Mouse (Mus musculus) liver, postnatal 0 days (tissue): ENCODE measurements at regions not wholly inside any gene's neighbourhood (a gene's known extent, or its start where the extent isn't known, plus 50 kb on each side); places are given as distances from the start of the nearest gene placed in this dataset.
A peak's percentile ranks its signal among the peaks of the same experiment; 100 is the strongest.

ENCODE experiments used
- ATAC-seq: fragments of 200-750 bp; cut with Nextera tagmentation; 2 replicates; pipeline ENCODE4 v1.8.0; 2017; ENCODE audit warnings: mild to moderate bottlenecking, moderate library complexity
- DNase-seq: peaks from one replicate; pipeline ENCODE4 v3.0.0-alpha.2; 2016
- H3K27ac ChIP-seq: fragments of 300-500 bp; sonication (generic); 2 replicates; pipeline ENCODE4 v1.5.1; 2014; ENCODE audit warnings: antibody characterized with exemption, moderate library complexity, mild to moderate bottlenecking, low read depth
- H3K27me3 ChIP-seq: fragments of 300-500 bp; sonication (generic); 2 replicates; pipeline ENCODE4 v1.6.1; 2014; ENCODE audit warnings: low read length, control low read depth, mixed read lengths; ENCODE audit not compliant: insufficient read depth
- H3K36me3 ChIP-seq: fragments of 300-500 bp; sonication (generic); replicated peaks from 2 replicates; pipeline ENCODE4 v1.6.1; 2014; ENCODE audit warnings: mild to moderate bottlenecking, control low read depth, low read length, moderate library complexity, mixed read lengths; ENCODE audit not compliant: insufficient read depth
- H3K4me1 ChIP-seq: fragments of 300-500 bp; sonication (generic); 2 replicates; pipeline ENCODE4 v1.6.1; 2014; ENCODE audit warnings: antibody characterized with exemption, mild to moderate bottlenecking, control low read depth; ENCODE audit not compliant: insufficient read depth
- H3K4me2 ChIP-seq: fragments of 300-500 bp; sonication (generic); 2 replicates; pipeline ENCODE4 v1.6.1; 2014; ENCODE audit warnings: low read depth, mild to moderate bottlenecking, low read length, moderate library complexity, mixed read lengths
- H3K4me3 ChIP-seq: fragments of 300-500 bp; sonication (generic); 2 replicates; pipeline ENCODE4 v1.5.1; 2014; ENCODE audit warnings: low read depth, low read length
- H3K9ac ChIP-seq: fragments of 300-500 bp; sonication (generic); replicated peaks from 2 replicates; pipeline ENCODE4 v1.6.1; 2014; ENCODE audit warnings: mild to moderate bottlenecking, moderate library complexity
- H3K9me3 ChIP-seq: fragments of 300-500 bp; sonication (generic); 2 replicates; pipeline ENCODE4 v1.6.1; 2016; ENCODE audit warnings: mild to moderate bottlenecking, control low read depth, low read length, mixed read lengths
- CTCF ChIP-seq: sonication (generic); IDR thresholded peaks from 2 replicates; pipeline ENCODE4 v1.5.1; 2016; ENCODE audit warnings: antibody characterized with exemption, low read depth
- EP300 ChIP-seq: IDR thresholded peaks from 2 replicates; pipeline ENCODE4 v1.6.1; 2016; ENCODE audit warnings: antibody characterized with exemption, low read depth, mild to moderate bottlenecking
- WGBS: fragments of 180-500 bp; shearing (Covaris S2); extraction: QIAGEN DNeasy Blood & Tissue Kit; methylation state at CpG from one replicate; pipeline ENCODE4 v1.1.7; 2014; ENCODE audit not compliant: insufficient replicate concordance; 5-methylcytosine and 5-hydroxymethylcytosine counted together

GRCm38 (mm10) chr4:89436764-89437163, 125.9 kb upstream of the Cdkn2b start:
- DNase-seq (no peak), ATAC-seq (no peak)
- TF ChIP-seq EP300 (no peak), CTCF (no peak)
- Histone ChIP-seq H3K4me3 (no peak overlapping the region), H3K9me3 (no peaks in the 10 kb centered on the region), H3K9ac (no peak overlapping the region), H3K4me1 (no peaks in the 10 kb centered on the region), H3K27ac (no peak overlapping the region), H3K4me2 (no peak overlapping the region), H3K36me3 (no peaks in the 10 kb centered on the region), H3K27me3 (no peaks in the 10 kb centered on the region)
- 74% methylated on average over 3 of the region's 3 CpGs for WGBS

GRCm38 (mm10) chr4:89434152-89434551, 123.3 kb upstream of the Cdkn2b start:
- Histone ChIP-seq H3K4me3 (no peak overlapping the region), H3K4me1 (no peaks in the 10 kb centered on the region), H3K27me3 (no peaks in the 10 kb centered on the region), H3K4me2 (no peak overlapping the region), H3K36me3 (no peaks in the 10 kb centered on the region), H3K9ac (no peak overlapping the region), H3K9me3 (no peaks in the 10 kb centered on the region), H3K27ac (no peak overlapping the region)
- 56% methylated on average over 3 of the region's 3 CpGs for WGBS
- ATAC-seq: no peak
- no peak for DNase-seq
- TF ChIP-seq EP300 (no peak), CTCF (no peak)

- ATAC-seq (no peak), DNase-seq (no peak)
- no peak overlapping the region for H3K27ac ChIP-seq
- H3K4me2 ChIP-seq: no peak overlapping the region
- 54% methylated on average over 5 of the region's 5 CpGs for WGBS
- H3K4me3 ChIP-seq: no peak overlapping the region
- no peak overlapping the region for H3K9ac ChIP-seq
- no peaks in the 10 kb centered on the region for H3K27me3 ChIP-seq
- no peaks in the 10 kb centered on the region for H3K36me3 ChIP-seq
- no peaks in the 10 kb centered on the region for H3K4me1 ChIP-seq
- TF ChIP-seq CTCF (no peak), EP300 (no peak)
- no peaks in the 10 kb centered on the region for H3K9me3 ChIP-seq
Measured at GRCm38 (mm10) chr4:89433528-89433927, 122.7 kb upstream of the Cdkn2b start.

- H3K27me3 ChIP-seq: no peaks in the 10 kb centered on the region
- H3K9ac ChIP-seq: no peak overlapping the region
- H3K4me3 ChIP-seq: no peak overlapping the region
- no peaks in the 10 kb centered on the region for H3K4me1 ChIP-seq
- TF ChIP-seq CTCF (no peak), EP300 (no peak)
- WGBS: 67% methylated on average over 6 of the region's 6 CpGs
- no peaks in the 10 kb centered on the region for H3K36me3 ChIP-seq
- no peak overlapping the region for H3K4me2 ChIP-seq
- H3K9me3 ChIP-seq: no peaks in the 10 kb centered on the region
- DNase-seq (no peak), ATAC-seq (no peak)
- H3K27ac ChIP-seq: no peak overlapping the region
Measured at GRCm38 (mm10) chr4:89431520-89431919, 120.7 kb upstream of the Cdkn2b start.

GRCm38 (mm10) chr4:89428465-89428864, 117.6 kb upstream of the Cdkn2b start:
- DNase-seq (no peak), ATAC-seq (peak; percentile 41; the same call in 1 of the 2 replicates)
- H3K9me3 ChIP-seq: no peaks in the 10 kb centered on the region
- no peak overlapping the region for H3K27ac ChIP-seq
- TF ChIP-seq EP300: no peak
- TF ChIP-seq CTCF: no peak
- H3K4me3 ChIP-seq: no peak overlapping the region
- H3K27me3 ChIP-seq: no peaks in the 10 kb centered on the region
- WGBS: 45% methylated on average over 1 of the region's 1 CpGs
- no peak overlapping the region for H3K4me2 ChIP-seq
- no peaks in the 10 kb centered on the region for H3K4me1 ChIP-seq
- H3K9ac ChIP-seq: no peak overlapping the region
- no peaks in the 10 kb centered on the region for H3K36me3 ChIP-seq

GRCm38 (mm10) chr4:89427345-89428293, 116.8 kb upstream of the Cdkn2b start:
- Histone ChIP-seq H3K4me3 (no peak overlapping the region), H3K27ac (no peak overlapping the region), H3K9me3 (no peaks in the 10 kb centered on the region), H3K27me3 (no peaks in the 10 kb centered on the region), H3K4me1 (no peaks in the 10 kb centered on the region), H3K36me3 (no peaks in the 10 kb centered on the region), H3K9ac (no peak overlapping the region), H3K4me2 (no peak overlapping the region)
- ATAC-seq: peak; percentile 67
- 49% methylated on average over 9 of the region's 9 CpGs for WGBS
- no peak for TF ChIP-seq EP300
- no peak for TF ChIP-seq CTCF
- DNase-seq: no peak

- Histone ChIP-seq H3K9ac (no peak overlapping the region), H3K4me2 (no peak overlapping the region), H3K36me3 (no peaks in the 10 kb centered on the region), H3K27ac (no peak overlapping the region), H3K27me3 (no peaks in the 10 kb centered on the region), H3K4me1 (no peaks in the 10 kb centered on the region), H3K9me3 (no peaks in the 10 kb centered on the region), H3K4me3 (no peak overlapping the region)
- TF ChIP-seq CTCF: no peak
- no peak for DNase-seq
- no peak for ATAC-seq
- 60% methylated on average over 2 of the region's 2 CpGs for WGBS
Measured at GRCm38 (mm10) chr4:89425916-89426315, 115.1 kb upstream of the Cdkn2b start.
